Mouse (Mus musculus) thymus, postnatal 14 days (tissue): ENCODE measurements around the gene Wnt10b.
"Not testable (repeated sequence)": the region's sequence is repeated elsewhere in the genome, so short reads cannot be mapped to it uniquely, and the experiment has no call there.

Source experiments
- DNase-seq: peaks from one replicate; pipeline ENCODE4 v3.0.0; 2021

Wnt10b gene

GRCm38 (mm10) chr15:98771813-98772425 lies 6.0 kb downstream of the Wnt10b start:
- peak; percentile 33 for DNase-seq

DNA sequence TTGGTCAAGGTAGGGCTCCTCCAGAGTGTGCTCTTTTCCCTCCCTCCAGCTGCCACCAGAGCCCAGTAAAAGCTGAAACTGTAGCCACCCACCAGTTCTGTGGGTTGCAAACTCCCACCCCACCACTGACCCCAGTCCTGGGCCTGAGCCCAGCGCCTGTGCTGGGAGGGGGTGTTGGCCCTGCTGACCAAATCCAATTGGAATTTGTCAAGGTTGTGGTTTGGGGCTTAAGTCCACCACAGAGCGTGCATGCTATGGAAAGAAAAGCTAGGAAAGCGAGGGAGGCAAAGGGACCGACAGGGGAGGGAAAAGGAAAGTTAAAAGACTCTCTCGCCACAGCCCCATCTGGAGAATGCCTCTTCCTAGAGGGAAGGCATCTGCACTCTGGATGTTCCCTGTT lies 9.7 kb downstream of the Wnt10b start:
- no peak for DNase-seq

GRCm38 (mm10) chr15:98765929-98766328 lies 12.0 kb downstream of the Wnt10b start:
- no peak for DNase-seq

- DNase-seq: peak; percentile 99
Measured at GRCm38 (mm10) chr15:98762670-98763529, 15.1 kb downstream of the Wnt10b start, which contains the start of gene Arf3. Gene Arf3 (minus strand): TSS chr15:98763214.

- peak; percentile 86 for DNase-seq
Measured at GRCm38 (mm10) chr15:98762201-98762621, 15.7 kb downstream of the Wnt10b start.

DNA sequence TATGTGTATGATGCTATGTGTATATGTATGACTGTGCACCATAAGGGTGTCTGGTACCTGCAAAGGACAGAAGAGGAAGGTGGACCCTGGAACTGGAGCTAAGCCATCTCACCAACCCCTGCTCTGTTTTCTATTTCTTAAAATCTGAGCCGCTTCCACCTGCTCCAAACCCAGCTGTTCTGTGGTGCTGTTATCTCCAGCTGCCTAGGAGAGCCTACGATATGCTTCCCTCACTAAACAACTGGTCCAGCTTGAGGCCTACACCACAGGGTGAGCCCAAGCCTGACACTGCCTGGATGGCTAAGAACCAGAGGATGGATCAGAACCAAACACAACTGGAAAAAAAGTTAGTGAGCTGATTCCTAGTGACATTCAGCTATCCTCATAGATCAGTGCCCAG lies 23.8 kb downstream of the Wnt10b start:
- no peak for DNase-seq

DNA sequence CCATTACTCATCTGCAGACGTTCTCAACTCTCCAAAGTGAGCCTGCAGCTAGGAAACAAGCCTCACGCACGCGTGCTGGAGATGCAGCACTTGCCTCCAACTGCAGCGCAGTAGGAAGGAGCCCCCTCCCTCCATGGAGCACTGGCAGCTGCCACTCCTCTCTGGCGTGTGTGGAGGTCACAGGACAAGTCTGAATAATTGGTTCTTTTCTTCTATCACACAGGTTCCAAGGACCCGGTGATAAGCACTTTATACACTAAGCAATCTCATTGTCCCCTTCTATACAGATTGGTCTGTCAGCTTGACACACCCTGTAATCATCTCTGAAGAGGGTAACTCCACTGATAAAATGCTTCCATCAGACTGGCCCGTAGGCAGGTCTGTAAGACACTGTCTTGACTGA lies 24.9 kb downstream of the Wnt10b start:
- DNase-seq: no peak

GRCm38 (mm10) chr15:98749093-98749492 lies 28.9 kb downstream of the Wnt10b start:
- no peak for DNase-seq

DNA sequence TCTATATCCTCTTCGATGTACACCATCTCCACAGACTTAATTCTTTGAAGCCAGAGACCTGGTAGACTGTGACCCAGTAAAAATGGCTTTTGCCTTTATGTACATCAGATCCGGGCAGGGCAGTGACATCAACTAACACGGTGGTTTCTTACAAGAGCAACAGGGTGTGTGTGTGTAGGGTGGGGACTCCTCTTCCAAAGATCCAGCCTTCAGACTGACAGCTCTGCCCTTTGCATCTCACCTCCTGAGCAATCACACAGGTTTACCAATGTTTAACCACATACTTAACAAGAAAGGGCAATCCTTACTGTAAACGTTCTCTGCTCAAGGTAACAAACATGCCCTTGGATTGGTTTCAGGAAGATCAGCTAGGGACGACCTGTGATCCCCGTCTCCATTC lies 30.7 kb downstream of the Wnt10b start:
- DNase-seq: no peak

GRCm38 (mm10) chr15:98746344-98746965 lies 31.5 kb downstream of the Wnt10b start:
- no peak for DNase-seq

DNA sequence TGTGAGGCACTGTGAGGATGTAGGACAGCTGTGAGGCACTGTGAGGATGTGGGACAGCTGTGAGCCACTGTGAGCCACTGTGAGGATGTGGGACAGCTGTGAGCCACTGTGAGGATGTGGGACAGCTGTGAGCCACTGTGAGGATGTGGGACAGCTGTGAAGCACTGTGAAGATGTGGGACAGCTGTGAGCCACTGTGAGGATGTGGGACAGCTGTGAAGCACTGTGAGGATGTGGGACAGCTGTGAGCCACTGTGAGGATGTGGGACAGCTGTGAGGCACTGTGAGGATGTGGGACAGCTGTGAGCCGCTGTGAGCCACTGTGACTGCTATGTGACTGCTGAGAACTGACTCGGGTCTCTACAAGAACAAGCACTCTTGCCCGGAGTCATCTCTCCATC lies 34.1 kb downstream of the Wnt10b start:
- not testable (repeated sequence) for DNase-seq

GRCm38 (mm10) chr15:98742766-98743428 lies 35.1 kb downstream of the Wnt10b start:
- no peak for DNase-seq

GRCm38 (mm10) chr15:98740219-98740618 lies 37.7 kb downstream of the Wnt10b start:
- no peak for DNase-seq

DNA sequence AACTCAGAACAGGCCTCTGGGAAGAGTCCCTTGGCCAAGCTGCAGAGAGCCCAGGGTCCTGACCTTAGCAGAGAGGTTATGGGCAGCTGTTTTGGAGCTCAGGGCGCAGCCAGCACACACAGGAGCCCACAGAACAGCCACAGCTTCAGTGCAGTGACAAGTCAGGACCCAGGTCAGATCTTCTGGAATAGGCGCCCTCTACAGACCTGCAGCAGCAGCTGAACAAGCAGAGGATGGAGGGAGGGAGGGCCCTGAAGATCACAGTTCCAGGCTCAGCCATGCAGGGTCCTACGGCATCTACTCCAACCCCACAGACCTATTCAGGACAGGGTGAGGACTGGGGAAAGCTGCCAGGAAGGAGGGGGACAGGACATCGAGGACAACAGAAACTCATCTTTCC lies 39.2 kb downstream of the Wnt10b start:
- DNase-seq: no peak

- DNase-seq: peak; percentile 41
Measured at GRCm38 (mm10) chr15:98737881-98738280, 40.1 kb downstream of the Wnt10b start.

DNA sequence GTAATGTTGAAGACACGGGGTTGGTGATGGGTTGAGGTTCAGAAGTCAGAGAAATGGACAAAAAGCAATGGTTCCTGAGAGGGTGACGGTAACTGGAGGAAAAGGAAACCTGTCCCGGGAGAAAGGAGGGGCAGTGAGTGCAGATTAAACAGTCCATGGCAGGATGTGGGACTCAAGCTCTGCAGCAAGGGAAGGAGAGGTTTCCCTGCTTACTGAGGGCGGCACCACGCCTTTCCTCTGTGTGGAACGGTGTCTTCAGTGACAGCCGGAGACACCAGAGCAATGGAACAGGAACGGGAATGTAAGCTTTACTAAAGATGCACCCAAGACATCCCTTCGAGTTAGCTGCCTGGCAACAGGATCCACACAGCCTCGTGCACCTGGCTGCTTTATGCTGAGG lies 41.4 kb downstream of the Wnt10b start:
- no peak for DNase-seq

DNA sequence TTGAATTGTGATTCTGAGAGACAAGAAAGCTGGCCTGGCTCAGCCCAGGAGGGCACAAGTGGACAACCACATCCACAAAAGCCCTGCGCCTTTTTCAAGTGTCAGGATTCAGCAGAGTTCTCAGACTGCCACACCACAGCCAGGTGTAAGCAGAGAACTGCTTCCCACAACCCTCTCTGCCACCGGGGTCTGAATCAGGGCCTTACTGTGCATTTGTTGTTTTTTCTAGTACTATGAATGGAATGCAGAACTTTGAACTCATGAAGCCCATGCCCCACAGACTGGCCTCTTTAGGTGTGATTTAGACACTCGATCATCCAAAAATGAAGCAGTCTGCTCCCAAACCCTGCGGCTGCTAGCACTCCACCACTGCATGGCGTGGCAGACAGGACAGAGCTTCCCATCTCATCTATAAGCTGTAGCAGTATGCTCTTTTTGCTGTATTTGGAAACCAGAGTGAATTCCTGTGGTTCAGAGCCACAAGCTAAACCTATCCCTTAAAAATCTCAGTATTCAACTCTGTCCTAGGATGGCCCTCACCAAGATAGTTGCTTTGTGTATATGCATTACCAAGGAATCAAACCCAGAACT lies 43.9 kb downstream of the Wnt10b start:
- DNase-seq: no peak

DNA sequence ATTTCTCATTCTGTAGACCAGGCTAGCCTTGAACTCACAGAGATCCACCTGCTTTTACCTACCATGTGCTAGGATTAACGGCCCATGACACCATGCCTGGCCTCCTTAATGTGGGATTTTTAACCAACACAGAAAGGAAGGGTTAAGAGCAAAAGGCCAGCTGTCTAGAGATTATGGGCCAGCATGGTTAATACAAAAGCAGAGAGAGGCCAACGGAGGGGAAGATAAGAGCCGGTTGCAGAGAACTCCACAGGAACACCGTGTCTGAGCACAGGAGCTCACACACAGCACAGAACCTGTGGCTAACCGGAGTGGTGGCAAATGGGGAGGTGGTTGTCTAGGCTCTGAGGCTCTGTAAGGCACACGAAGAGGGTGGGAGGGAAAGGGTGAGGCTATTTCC lies 44.6 kb downstream of the Wnt10b start:
- no peak for DNase-seq

GRCm38 (mm10) chr15:98732006-98732531 lies 45.9 kb downstream of the Wnt10b start:
- DNase-seq: no peak

DNA sequence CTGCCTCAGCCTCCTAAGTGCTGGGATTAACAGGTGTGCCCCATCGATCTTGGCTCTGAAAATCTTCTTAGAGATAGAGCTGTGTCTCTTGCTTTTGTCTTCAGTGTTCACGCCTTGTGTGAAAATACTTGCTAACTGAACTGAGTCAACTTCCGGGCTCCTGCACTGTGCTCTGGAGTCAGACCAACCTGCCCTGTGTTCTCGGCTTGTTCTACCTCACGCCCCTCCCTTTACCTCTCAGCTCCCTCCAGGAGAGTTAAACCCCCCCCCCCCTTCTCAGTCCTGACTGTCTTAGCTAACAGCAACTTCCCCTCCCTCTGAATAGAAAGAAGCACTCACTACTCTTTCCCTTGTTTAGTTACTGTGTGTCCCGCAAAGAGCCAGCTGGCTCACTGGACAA lies 47.2 kb downstream of the Wnt10b start:
- DNase-seq: no peak

DNA sequence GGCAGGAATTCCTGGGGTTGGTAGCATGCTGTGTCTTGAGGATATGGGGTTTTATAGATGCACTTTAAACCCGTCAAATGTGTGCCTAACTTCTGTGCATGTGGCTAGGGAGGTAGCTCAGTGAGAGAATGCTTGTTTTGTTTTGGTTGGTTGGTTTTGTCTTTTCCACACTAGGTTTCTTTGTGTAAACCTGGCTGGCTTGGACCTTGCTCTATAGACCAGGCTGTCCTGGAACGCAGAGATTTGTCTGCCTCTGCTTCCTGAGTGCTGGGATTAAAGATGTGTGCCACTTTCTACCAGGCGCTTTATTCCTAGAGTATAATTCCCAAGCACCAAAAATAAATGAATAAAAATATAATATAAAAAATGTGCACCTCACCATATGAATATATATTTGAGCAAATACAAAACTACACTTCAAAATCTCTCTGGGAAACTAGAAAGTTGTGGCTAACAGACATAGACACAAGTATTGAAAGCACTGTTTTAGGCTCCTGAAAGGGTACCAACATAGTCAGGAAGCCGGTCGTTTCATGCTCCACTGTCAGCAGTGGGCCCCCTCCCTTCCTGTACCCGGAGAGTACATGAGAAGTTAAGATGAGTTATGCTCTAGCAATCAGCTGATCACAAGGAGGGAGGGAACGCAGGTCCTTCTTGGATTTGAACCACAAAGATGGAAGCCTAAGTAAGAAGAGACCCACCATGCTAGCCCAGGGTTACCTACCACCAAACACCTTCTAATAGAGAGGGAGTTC lies 48.0 kb downstream of the Wnt10b start:
- DNase-seq: no peak

- DNase-seq: no peak
Measured at GRCm38 (mm10) chr15:98728366-98728765, 49.6 kb downstream of the Wnt10b start.
